Mouse (Mus musculus): ENCODE data around the gene Kcnn3. TPM values are rescaled to one million over a fixed set of nuclear protein-coding genes. Genes with fewer than 3 reads are reported as not detected.

Kcnn3 gene
- polyA plus RNA-seq, 1 experiment from 2014 or later: 9.6 TPM

DNA sequence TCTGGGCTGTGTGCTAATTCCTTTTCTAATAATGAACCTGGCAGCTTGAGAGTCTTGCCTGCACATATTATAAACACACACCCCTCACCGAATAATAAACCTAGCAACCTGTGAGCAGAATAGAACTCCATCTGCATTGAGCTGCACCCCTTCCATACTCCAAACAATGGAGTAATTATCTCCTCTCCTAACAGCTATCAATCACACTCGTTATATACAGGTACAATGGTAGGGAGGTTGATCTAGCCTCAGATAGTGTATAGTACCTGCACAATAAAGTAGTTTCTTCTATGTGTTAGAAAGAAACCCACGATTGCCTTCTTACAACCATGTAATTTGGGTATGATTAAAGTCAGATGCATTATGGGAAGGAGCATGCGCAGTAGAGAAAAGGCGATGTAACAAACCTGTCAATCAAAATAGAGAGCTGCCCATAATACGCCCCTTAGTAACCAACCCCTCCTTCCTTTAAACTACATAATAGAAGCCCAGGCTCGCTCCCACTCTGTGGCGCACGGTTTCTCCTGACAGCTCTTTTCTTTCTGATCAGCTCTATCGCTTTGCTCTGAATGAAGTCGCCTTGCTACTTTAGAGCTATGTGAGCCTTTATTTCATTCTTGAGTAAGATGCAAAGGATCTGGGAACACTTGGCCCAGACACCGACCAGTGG, 176.3 kb downstream of the Kcnn3 start:
- WGBS: 60% methylated on average over 12 of the region's 12 CpGs
- Histone ChIP-seq H3K4me2 (no peak overlapping the region), H3K27ac (replicated peaks) (0 out of 2 replicates have a peak overlapping the region, but pooled peaks have one; percentile 31), H3K9ac (no peak overlapping the region), H3K27me3 (no peaks in the 10 kb centered on the region), H3K4me1 (replicated peaks) (no peaks in the 10 kb centered on the region), H3K9me3 (no peaks in the 10 kb centered on the region), H3K36me3 (no peaks in the 10 kb centered on the region), H3K4me3 (no peak overlapping the region)
- ATAC-seq (ENCODE audit: low FRiP score, low read depth): no peak

DNA sequence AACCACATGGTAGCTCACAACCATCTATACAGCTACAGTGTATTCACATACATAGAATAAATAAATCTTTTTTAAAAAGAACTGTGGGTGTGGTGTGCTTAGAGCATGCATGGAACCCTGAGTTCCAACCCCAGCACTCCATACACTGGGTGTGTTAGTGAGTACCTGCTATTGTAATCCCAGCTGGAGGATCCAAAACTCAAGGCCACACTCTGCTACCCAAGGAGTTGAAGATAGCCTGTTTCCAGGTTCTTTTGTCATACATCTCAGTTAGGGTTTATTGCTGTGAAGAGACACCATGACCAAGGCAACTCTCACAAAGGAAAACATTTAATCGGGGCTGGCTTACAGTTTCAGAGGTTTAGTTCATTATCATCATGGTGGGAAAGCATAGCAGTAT, 179.0 kb downstream of the Kcnn3 start:
- no peak overlapping the region for H3K4me3 ChIP-seq
- H3K4me1 ChIP-seq (replicated peaks): no peaks in the 10 kb centered on the region
- no peaks in the 10 kb centered on the region for H3K9me3 ChIP-seq
- H3K27me3 ChIP-seq: no peaks in the 10 kb centered on the region
- no peak for ATAC-seq (ENCODE audit: low FRiP score, low read depth)
- 94% methylated on average over 1 of the region's 1 CpGs for WGBS
- no peak overlapping the region for H3K27ac ChIP-seq (replicated peaks)
- H3K9ac ChIP-seq: no peak overlapping the region
- no peak overlapping the region for H3K4me2 ChIP-seq
- no peaks in the 10 kb centered on the region for H3K36me3 ChIP-seq

DNA sequence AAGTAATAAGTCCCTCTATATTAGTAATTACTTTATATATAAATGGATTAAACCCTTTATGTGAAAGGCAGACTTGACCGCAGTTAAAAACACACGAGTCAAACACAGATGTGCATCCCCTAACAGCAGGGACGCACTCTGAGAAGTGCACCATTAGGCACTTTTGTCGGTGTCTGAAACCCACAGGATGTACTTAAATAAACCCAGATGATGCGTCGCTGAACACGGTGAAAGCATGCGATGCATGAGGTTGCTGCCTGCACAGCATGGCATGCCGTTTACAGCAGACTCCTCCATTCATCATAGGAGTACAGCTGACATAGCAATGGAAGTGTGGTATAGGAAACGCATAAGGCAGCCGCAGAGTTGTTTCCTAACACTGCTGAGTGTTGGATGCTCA, 180.5 kb downstream of the Kcnn3 start:
- Histone ChIP-seq H3K27ac (replicated peaks) (no peak overlapping the region), H3K9ac (no peak overlapping the region), H3K4me3 (no peak overlapping the region), H3K27me3 (no peaks in the 10 kb centered on the region), H3K4me1 (replicated peaks) (no peaks in the 10 kb centered on the region), H3K9me3 (no peaks in the 10 kb centered on the region), H3K36me3 (no peaks in the 10 kb centered on the region), H3K4me2 (no peak overlapping the region)
- ATAC-seq (ENCODE audit: low FRiP score, low read depth): no peak
- 49% methylated on average over 11 of the region's 11 CpGs for WGBS

DNA sequence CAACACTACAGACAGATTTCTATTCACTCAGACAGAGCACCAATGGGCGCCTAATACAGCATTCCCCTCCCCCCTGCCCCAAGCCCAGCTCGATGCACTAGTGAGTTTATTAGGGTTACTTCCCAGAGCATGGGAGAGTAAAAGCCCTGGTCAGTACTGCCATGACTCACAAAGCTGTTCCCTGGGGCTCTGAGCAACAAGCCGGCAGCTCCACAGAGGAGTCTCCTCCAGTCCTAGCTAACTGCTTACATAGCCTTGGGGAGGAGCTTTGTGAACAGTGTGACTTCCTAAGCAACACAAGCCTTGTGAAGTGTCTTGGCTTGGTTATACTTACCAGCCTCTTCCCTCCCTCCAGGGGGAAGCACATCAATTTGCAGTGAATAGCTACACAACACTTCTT, 183.6 kb downstream of the Kcnn3 start:
- ATAC-seq (ENCODE audit: low FRiP score, low read depth): no peak
- H3K4me3 ChIP-seq: no peak overlapping the region

DNA sequence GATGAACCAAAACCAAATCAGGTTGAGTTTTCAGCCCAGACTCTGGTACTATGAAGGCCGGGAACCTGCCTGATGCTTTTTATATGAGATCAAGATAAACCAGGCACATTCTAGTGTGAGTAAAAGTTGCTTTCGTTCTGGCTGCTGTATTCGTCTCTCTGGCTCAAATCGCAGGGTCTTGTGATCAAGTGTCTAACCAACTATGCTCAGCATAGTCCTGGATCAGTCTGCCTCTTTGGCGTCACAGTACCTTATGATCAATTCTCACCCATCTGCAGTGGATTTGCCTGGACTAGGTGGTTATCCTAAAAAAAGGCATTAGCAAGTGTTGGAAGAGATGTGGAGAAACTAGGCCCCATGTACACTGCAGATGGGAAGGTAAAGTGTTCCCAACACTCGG, 184.1 kb downstream of the Kcnn3 start:
- no peak overlapping the region for H3K4me2 ChIP-seq
- no peak for ATAC-seq (ENCODE audit: low FRiP score, low read depth)
- H3K27ac ChIP-seq (replicated peaks): no peak overlapping the region
- no peaks in the 10 kb centered on the region for H3K27me3 ChIP-seq
- H3K9me3 ChIP-seq: no peaks in the 10 kb centered on the region
- no peaks in the 10 kb centered on the region for H3K4me1 ChIP-seq (replicated peaks)
- no peak overlapping the region for H3K9ac ChIP-seq
- 86% methylated on average over 6 of the region's 6 CpGs for WGBS
- no peak overlapping the region for H3K4me3 ChIP-seq
- no peaks in the 10 kb centered on the region for H3K36me3 ChIP-seq

More for the DNA sequence above, 183.6 kb downstream of the Kcnn3 start:
- WGBS: 54% methylated on average over 3 of the region's 3 CpGs
- no peaks in the 10 kb centered on the region for H3K4me1 ChIP-seq (replicated peaks)
- H3K27ac ChIP-seq (replicated peaks): no peak overlapping the region
- H3K36me3 ChIP-seq: no peaks in the 10 kb centered on the region
- no peaks in the 10 kb centered on the region for H3K9me3 ChIP-seq
- no peaks in the 10 kb centered on the region for H3K27me3 ChIP-seq
- H3K9ac ChIP-seq: no peak overlapping the region
- H3K4me2 ChIP-seq: no peak overlapping the region

DNA sequence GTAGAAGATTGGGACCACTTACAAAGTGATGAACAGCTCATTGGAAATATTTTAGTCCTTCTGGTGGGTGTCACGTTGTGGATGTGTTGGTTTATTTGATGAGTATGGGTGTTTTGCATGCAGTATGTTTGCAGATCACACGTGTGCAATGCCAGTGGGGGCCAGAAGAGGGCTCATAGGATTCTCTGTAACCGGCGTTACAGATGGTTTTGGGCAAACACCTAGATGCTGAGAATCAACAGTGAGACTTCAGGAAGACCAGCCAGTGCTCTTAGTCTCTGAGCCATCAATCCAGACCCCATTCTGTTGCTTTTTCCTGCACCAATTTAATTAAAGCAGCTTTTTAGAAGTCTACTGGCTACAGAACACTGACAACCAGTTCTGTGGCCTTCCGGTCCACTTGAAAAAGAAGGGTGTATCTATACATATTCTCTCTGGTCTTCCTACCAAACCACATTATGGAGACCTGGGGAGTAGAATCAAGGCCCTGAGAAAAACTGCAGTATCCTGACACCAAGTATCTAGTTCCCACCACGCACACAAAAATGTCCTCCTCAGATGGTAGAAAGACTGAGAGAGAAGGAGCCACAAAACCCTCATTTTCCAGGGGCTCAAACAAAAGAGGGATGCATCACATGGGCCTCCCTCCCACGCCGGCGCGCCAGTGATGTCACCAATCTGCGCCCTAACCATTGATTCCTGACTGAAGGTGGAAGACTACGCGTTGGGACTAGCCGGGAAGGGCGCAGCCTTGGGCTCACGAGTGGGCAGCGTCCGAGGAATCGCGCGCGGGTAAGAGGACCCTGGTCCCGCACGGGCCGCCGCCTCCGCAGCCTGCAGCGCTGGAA, 194.6 kb downstream of the Kcnn3 start, which contains the start of gene Adar:
Adar (plus strand) TSS at position 664 of the 848 bp plus-strand sequence.
- ATAC-seq (ENCODE audit: low FRiP score, low read depth): peak; percentile 88
- Histone ChIP-seq H3K4me3 (peak within 1 kb of the TSS; percentile 83), H3K9ac (peak within 1 kb of the TSS; percentile 91), H3K27me3 (no peaks in the 10 kb centered on the region), H3K4me1 (replicated peaks) (peaks cover 26% of the 10 kb centered on the region), H3K9me3 (no peaks in the 10 kb centered on the region), H3K4me2 (peak within 1 kb of the TSS; percentile 77), H3K36me3 (no peaks in the 10 kb centered on the region), H3K27ac (replicated peaks) (peak within 1 kb of the TSS; percentile 88)
- WGBS: 4% methylated on average over 28 of the region's 28 CpGs

DNA sequence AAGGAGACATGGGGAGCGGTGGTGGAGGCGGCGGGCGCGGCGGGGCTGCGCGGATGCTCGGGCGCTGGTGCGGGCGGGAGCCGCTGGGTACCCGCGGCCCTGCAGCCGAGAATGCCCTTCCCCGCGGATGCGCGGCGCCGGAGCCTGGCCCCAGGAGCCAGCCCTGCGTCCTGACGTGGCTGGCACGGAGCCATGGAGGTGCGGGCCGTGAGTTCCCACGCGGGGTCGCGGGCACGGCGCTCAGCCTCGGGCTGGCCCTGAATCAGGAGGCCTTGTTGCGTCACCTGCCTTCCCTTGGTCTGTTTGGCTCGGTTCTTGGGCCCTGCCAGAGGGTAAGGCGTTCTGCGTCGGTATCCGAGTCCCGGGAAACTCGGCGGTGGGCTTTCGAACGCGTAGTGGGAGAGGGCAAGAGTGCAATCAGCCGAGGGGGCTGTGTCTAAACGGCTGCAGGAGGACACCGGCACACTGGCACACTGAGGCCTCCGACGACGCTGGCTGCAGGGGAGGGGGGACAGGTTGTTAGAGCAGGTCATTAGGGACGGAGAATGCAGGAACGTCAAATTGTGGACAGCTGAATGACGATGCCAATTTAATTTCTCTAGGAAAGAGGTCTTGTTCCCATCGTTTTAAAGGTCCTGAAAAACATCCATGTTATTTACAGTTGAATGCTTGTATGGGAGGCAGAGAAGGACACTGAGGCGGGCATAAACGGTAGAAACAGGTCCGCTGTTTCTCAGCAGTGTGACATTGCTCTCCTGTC, 195.4 kb downstream of the Kcnn3 start:
- H3K4me1 ChIP-seq (replicated peaks): peaks cover 26% of the 10 kb centered on the region
- H3K4me2 ChIP-seq: peak overlapping the region; percentile 77
- H3K4me3 ChIP-seq: peak overlapping the region; percentile 83
- H3K9me3 ChIP-seq: no peaks in the 10 kb centered on the region
- no peaks in the 10 kb centered on the region for H3K27me3 ChIP-seq
- under 1% methylated on average over 57 of the region's 59 CpGs for WGBS
- no peaks in the 10 kb centered on the region for H3K36me3 ChIP-seq
- H3K27ac ChIP-seq (replicated peaks): peak overlapping the region; percentile 88
- peak; percentile 80 for ATAC-seq (ENCODE audit: low FRiP score, low read depth)
- peak overlapping the region; percentile 91 for H3K9ac ChIP-seq

DNA sequence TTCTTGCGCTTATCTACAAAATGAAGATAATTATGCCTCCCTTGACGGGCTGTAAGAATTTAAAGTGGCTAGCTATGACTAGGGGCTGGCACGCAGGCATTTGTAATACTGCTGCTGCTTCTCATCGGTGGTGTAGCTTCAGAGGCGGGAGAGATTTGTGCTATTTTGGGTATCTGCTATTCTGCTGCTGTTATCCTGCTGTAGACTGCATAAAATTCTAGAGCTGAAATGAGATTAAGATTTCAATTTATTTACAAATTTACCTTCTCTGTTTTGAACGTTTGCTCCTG, 195.9 kb downstream of the Kcnn3 start:
- H3K36me3 ChIP-seq: no peaks in the 10 kb centered on the region
- H3K9ac ChIP-seq: peak overlapping the region; percentile 91
- H3K4me3 ChIP-seq: peak overlapping the region; percentile 83
- peak overlapping the region; percentile 77 for H3K4me2 ChIP-seq
- 45% methylated on average over 6 of the region's 6 CpGs for WGBS
- no peaks in the 10 kb centered on the region for H3K9me3 ChIP-seq
- ATAC-seq (ENCODE audit: low FRiP score, low read depth): no peak
- peak overlapping the region; percentile 88 for H3K27ac ChIP-seq (replicated peaks)
- H3K4me1 ChIP-seq (replicated peaks): peaks cover 26% of the 10 kb centered on the region
- no peaks in the 10 kb centered on the region for H3K27me3 ChIP-seq

DNA sequence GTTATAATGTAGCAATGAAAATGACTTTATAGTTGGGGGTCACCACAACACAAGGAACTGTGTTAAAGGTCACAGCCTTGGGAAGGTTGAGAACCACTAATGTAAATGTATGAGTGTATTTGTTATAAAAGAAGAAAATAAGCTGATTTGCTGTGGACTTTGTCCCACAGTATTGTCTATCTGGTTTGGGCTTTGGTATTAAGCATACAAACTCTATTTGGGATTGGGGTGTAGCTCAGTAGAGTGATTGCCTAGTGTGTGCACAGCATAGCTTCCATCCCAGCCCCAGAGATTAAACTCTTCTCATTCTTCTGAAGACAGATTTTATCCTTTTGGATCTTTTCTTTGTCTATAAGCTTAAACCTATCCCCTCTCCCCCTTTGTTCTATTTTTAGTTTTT, 202.1 kb downstream of the Kcnn3 start:
- Histone ChIP-seq H3K9me3 (no peaks in the 10 kb centered on the region), H3K36me3 (no peaks in the 10 kb centered on the region), H3K27ac (replicated peaks) (no peak overlapping the region), H3K9ac (no peak overlapping the region), H3K4me3 (no peak overlapping the region), H3K4me1 (replicated peaks) (peaks cover 11% of the 10 kb centered on the region), H3K27me3 (no peaks in the 10 kb centered on the region), H3K4me2 (no peak overlapping the region)
- no peak for ATAC-seq (ENCODE audit: low FRiP score, low read depth)

DNA sequence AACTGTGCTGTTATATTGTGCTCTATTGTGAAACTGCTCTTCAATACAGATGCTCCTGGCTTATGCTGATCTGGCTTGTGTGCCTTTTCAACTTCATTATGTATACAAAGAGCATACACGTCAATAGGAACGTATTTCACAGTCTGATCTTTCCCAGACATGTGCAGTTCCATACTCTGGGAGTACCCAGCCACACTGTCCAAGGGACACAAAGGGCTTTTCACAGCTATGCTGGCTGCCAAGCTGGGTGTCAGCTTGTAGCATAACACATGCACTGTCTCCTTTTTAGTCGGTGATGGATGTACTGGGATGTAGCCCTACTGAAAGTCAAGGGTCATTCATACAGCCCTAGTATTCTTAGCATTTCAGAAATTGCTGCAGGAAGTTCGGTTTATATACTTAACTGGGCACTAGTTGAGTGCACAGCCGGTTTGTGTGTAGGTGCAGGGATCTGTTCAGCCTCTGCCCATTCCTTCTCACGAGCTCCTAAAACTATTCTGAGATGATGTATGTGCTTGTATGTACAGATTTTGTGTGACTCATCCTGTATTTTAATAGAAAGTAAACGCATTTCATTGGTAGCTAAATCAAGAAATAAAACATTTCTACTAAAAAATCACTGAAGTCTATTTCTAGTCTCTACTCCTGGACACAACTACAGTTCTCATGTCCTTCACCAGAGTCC, 203.6 kb downstream of the Kcnn3 start:
- peak; percentile 46; the same call in 1 of the 2 replicates for ATAC-seq (ENCODE audit: low FRiP score, low read depth)
- Histone ChIP-seq H3K9ac (no peak overlapping the region), H3K4me1 (replicated peaks) (peaks cover 5% of the 10 kb centered on the region; the same call in 1 of the 2 replicates), H3K27me3 (no peaks in the 10 kb centered on the region), H3K4me3 (no peak overlapping the region), H3K4me2 (no peak overlapping the region), H3K27ac (replicated peaks) (0 out of 2 replicates have a peak overlapping the region, but pooled peaks have one; percentile 34), H3K36me3 (no peaks in the 10 kb centered on the region), H3K9me3 (no peaks in the 10 kb centered on the region)
- 53% methylated on average over 7 of the region's 7 CpGs for WGBS
